Mouse (Mus musculus) heart, adult 2 months (tissue): Measurements from ENCODE around the gene Paqr9.

Source experiments
- CTCF ChIP-seq: fragments of 200-600 bp; IDR thresholded peaks from 2 replicates; pipeline ENCODE4 v1.8.1; 2022; ENCODE audit warnings: antibody characterized with exemption, mild to moderate bottlenecking, moderate library complexity
- EP300 ChIP-seq: fragments of 200-500 bp; IDR thresholded peaks from 2 replicates; pipeline ENCODE4 v1.6.1; 2011; ENCODE audit warnings: low read depth, low read length, control low read depth; ENCODE audit not compliant: insufficient read depth

- TF ChIP-seq CTCF (no peak), EP300 (no peak)
These were observed 4.2 kb upstream of the Paqr9 start for GRCm38 (mm10) chr9:95555233-95555740.
